Mouse (Mus musculus) MEL (cell line): ENCODE data around the gene Mtnr1a. TPM values are rescaled to one million over a fixed set of nuclear protein-coding genes. Genes with fewer than 3 reads are reported as not detected.

Experiments
- DNase-seq: peaks from one replicate; pipeline ENCODE4 v3.0.0; 2011; ENCODE audit warnings: low read depth, low spot score
- H3K27ac ChIP-seq: 2 replicates; pipeline ENCODE4 v1.5.1; 2012; ENCODE audit warnings: low read depth, mild to moderate bottlenecking, control low read depth, low read length, moderate library complexity; ENCODE audit not compliant: control insufficient read depth
- H3K27me3 ChIP-seq, 2 experiments: fragments of 150-350 bp in 1 of 2; sonication (generic) in 1 of 2; 2 replicates each; pipeline ENCODE4 v1.6.1; 2012; ENCODE audit warnings: low read length in 2 of 2, mild to moderate bottlenecking in 2 of 2, improper control_type of control experiment in 1 of 2, moderate library complexity in 1 of 2; ENCODE audit not compliant: insufficient read depth in 2 of 2, control insufficient read depth in 1 of 2
- H3K36me3 ChIP-seq, 2 experiments: 2 replicates each; pipeline ENCODE4 v1.6.1; 2012 to 2014; ENCODE audit warnings: low read length in 2 of 2, improper control_type of control experiment in 1 of 2, inconsistent platforms in 1 of 2, mild to moderate bottlenecking in 1 of 2; ENCODE audit not compliant: insufficient read depth in 2 of 2, control insufficient read depth in 1 of 2
- H3K4me1 ChIP-seq, 2 experiments: fragments of 150-350 bp in 1 of 2; sonication (generic) in 1 of 2; 2 replicates each; pipeline ENCODE4 v1.6.1; 2012; ENCODE audit warnings: low read length in 2 of 2, improper control_type of control experiment in 1 of 2, mild to moderate bottlenecking in 1 of 2; ENCODE audit not compliant: insufficient read depth in 2 of 2, control insufficient read depth in 1 of 2
- H3K4me3 ChIP-seq, 2 experiments: fragments of 150-350 bp in 1 of 2; sonication (generic) in 1 of 2; 2 replicates each; pipeline ENCODE4 v1.5.1; 2012; ENCODE audit warnings: low read depth in 2 of 2, low read length in 2 of 2, mild to moderate bottlenecking in 2 of 2, moderate library complexity in 2 of 2, control low read depth in 1 of 2, improper control_type of control experiment in 1 of 2; ENCODE audit not compliant: control insufficient read depth in 1 of 2, insufficient read depth in 1 of 2
- H3K79me2 ChIP-seq: 2 replicates; pipeline ENCODE4 v1.6.1; 2012; ENCODE audit warnings: mild to moderate bottlenecking, low read length, moderate library complexity; ENCODE audit not compliant: control insufficient read depth, poor library complexity, insufficient read depth
- H3K9ac ChIP-seq: 2 replicates; pipeline ENCODE4 v1.6.1; 2012; ENCODE audit warnings: low read depth, mild to moderate bottlenecking, control low read depth, low read length, moderate library complexity; ENCODE audit not compliant: control insufficient read depth, poor library complexity, severe bottlenecking
- H3K9me3 ChIP-seq: fragments of 150-350 bp; sonication (generic); replicated peaks from 2 replicates; pipeline ENCODE4 v1.6.1; 2012; ENCODE audit warnings: mild to moderate bottlenecking, low read length, improper control_type of control experiment, moderate library complexity; ENCODE audit not compliant: insufficient read depth
- CHD1 ChIP-seq: IDR thresholded peaks from 2 replicates; pipeline ENCODE4 v1.6.1; 2012; ENCODE audit warnings: low read depth, mild to moderate bottlenecking, inconsistent platforms, low read length, improper control_type of control experiment
- CHD2 ChIP-seq: IDR thresholded peaks from 2 replicates; pipeline ENCODE4 v1.6.1; 2011; ENCODE audit warnings: low read length, improper control_type of control experiment
- ETS1 ChIP-seq: IDR thresholded peaks from 2 replicates; pipeline ENCODE4 v1.6.1; 2012; ENCODE audit warnings: low read depth, mild to moderate bottlenecking, inconsistent platforms, low read length, improper control_type of control experiment, moderate library complexity
- GATA1 ChIP-seq: IDR thresholded peaks from 2 replicates; pipeline ENCODE4 v1.6.1; 2011; ENCODE audit warnings: low read depth, low read length, improper control_type of control experiment
- JUND ChIP-seq: IDR thresholded peaks from 2 replicates; pipeline ENCODE4 v1.6.1; 2011; ENCODE audit warnings: low read depth, mild to moderate bottlenecking, improper control_type of control experiment, low read length
- MAX ChIP-seq: IDR thresholded peaks from 2 replicates; pipeline ENCODE4 v1.6.1; 2011; ENCODE audit warnings: low read length, improper control_type of control experiment
- MAZ ChIP-seq: IDR thresholded peaks from 2 replicates; pipeline ENCODE4 v1.6.1; 2012; ENCODE audit warnings: low read depth, mild to moderate bottlenecking, inconsistent platforms, low read length, improper control_type of control experiment
- MEF2A ChIP-seq: IDR thresholded peaks from 2 replicates; pipeline ENCODE4 v1.6.1; 2014; ENCODE audit warnings: low read depth, mild to moderate bottlenecking, inconsistent platforms, low read length, improper control_type of control experiment; ENCODE audit not compliant: poor library complexity, insufficient replicate concordance, severe bottlenecking; ENCODE audit errors: extremely low read depth
- MXI1 ChIP-seq: IDR thresholded peaks from 2 replicates; pipeline ENCODE4 v1.6.1; 2011; ENCODE audit warnings: mild to moderate bottlenecking, low read depth, low read length, improper control_type of control experiment
- MYC ChIP-seq: IDR thresholded peaks from 2 replicates; pipeline ENCODE4 v1.6.1; 2011; ENCODE audit warnings: low read depth, mild to moderate bottlenecking, low read length, improper control_type of control experiment, moderate library complexity
- NELFE ChIP-seq: IDR thresholded peaks from 2 replicates; pipeline ENCODE4 v1.6.1; 2011; ENCODE audit warnings: low read depth, low read length, improper control_type of control experiment
- NRF1 ChIP-seq: IDR thresholded peaks from 2 replicates; pipeline ENCODE4 v1.6.1; 2014; ENCODE audit warnings: low read depth, mild to moderate bottlenecking, inconsistent platforms, low read length, improper control_type of control experiment, moderate library complexity; ENCODE audit not compliant: poor library complexity, insufficient read depth, severe bottlenecking
- POLR2A ChIP-seq, 2 experiments: IDR thresholded peaks; 2 replicates each; pipeline ENCODE4 v1.6.1; 2011 to 2012; ENCODE audit warnings: low read length in 2 of 2, mild to moderate bottlenecking in 2 of 2, control low read depth in 1 of 2, improper control_type of control experiment in 1 of 2, low read depth in 1 of 2, moderate library complexity in 1 of 2; ENCODE audit not compliant: control insufficient read depth in 1 of 2, insufficient read depth in 1 of 2, poor library complexity in 1 of 2
- POLR2AphosphoS2 ChIP-seq: IDR thresholded peaks from 2 replicates; pipeline ENCODE4 v1.6.1; 2011; ENCODE audit warnings: low read length, improper control_type of control experiment
- SMC3 ChIP-seq: IDR thresholded peaks from 2 replicates; pipeline ENCODE4 v1.6.1; 2011; ENCODE audit warnings: low read depth, low read length, improper control_type of control experiment
- TAL1 ChIP-seq: IDR thresholded peaks from 2 replicates; pipeline ENCODE4 v1.6.1; 2012; ENCODE audit warnings: mild to moderate bottlenecking, inconsistent platforms, low read length, moderate library complexity, mixed read lengths
- TBP ChIP-seq: IDR thresholded peaks from 2 replicates; pipeline ENCODE4 v1.8.0; 2011; ENCODE audit warnings: low read depth, low read length, improper control_type of control experiment
- USF2 ChIP-seq, 2 experiments: IDR thresholded peaks; 2 replicates each; pipeline ENCODE4 v1.6.1; 2011 to 2012; ENCODE audit warnings: improper control_type of control experiment in 2 of 2, low read length in 2 of 2, borderline replicate concordance in 1 of 2, inconsistent platforms in 1 of 2, low read depth in 1 of 2, mild to moderate bottlenecking in 1 of 2; ENCODE audit not compliant: insufficient read depth in 1 of 2
- ZMIZ1 ChIP-seq: IDR thresholded peaks from 2 replicates; pipeline ENCODE4 v1.6.1; 2012; ENCODE audit warnings: low read depth, mild to moderate bottlenecking, inconsistent platforms, low read length, improper control_type of control experiment, moderate library complexity
- polyA plus RNA-seq, 2 experiments: library from polyadenylated mRNA; stranded (reverse) in 1 of 2; unstranded in 1 of 2; fragments of >175 nt in 1 of 2; fragments of >200 nt in 1 of 2; gene quantifications; 2 replicates each; pipeline versions ENCODE4 v1.2.1 to v1.2.4; 2012; ENCODE audit warnings: low replicate concordance in 2 of 2, low read depth in 1 of 2; ENCODE audit not compliant: insufficient read length in 2 of 2, insufficient read depth in 1 of 2, missing spikeins in 1 of 2
- total RNA-seq: library from RNA; depleted of rRNA; stranded (reverse); fragments of 300-350 nt; gene quantifications from 2 replicates; pipeline ENCODE4 v1.2.3, GENCODE M21; 2012

Gene Mtnr1a
- total and polyA plus RNA-seq, 3 experiments, result 0.28 TPM; not detected in 2

GRCm38 (mm10) chr8:45110813-45111104 is 41.8 kb downstream of the Mtnr1a start:
- Histone ChIP-seq H3K4me3 (peak overlapping the region in 1 of 2 experiments; percentile 33; a peak in 1 of 4 replicates), H3K9ac (peak overlapping the region; percentile 48; the same call in 1 of the 2 replicates), H3K27ac (no peak overlapping the region), H3K79me2 (no peaks in the 10 kb centered on the region), H3K9me3 (no peaks in the 10 kb centered on the region), H3K4me1 (no peaks in the 10 kb centered on the region), H3K27me3 (no peaks in the 10 kb centered on the region), H3K36me3 (no peaks in the 10 kb centered on the region)
- peak; percentile 29 for DNase-seq
- TF ChIP-seq TBP (peak; percentile 91), CHD1 (no peak), USF2 (IDR thresholded peaks at IDR 0.05; ENCODE audit: borderline replicate concordance in 1 of 2, insufficient read depth in 1 of 2, low read depth in 1 of 2, low read length in 2 of 2) (no peak), ZMIZ1 (peak; percentile 87), POLR2A (IDR thresholded peaks at IDR 0.05; ENCODE audit: control insufficient read depth in 1 of 2, insufficient read depth in 1 of 2, low read depth in 1 of 2, low read length in 2 of 2, poor library complexity in 1 of 2) (peak in 1 of 2 experiments; percentile 52; a peak in 1 of 4 replicates), SMC3 (no peak), ETS1 (peak; percentile 52), GATA1 (0 out of 2 replicates have a peak, but pooled peaks have one; percentile 12), POLR2AphosphoS2 (peak; percentile 27; the same call in 1 of the 2 replicates)

- H3K4me3 ChIP-seq, result no peak overlapping the region
- H3K9me3 ChIP-seq, result no peaks in the 10 kb centered on the region
- no peaks in the 10 kb centered on the region for H3K4me1 ChIP-seq
- no peaks in the 10 kb centered on the region for H3K36me3 ChIP-seq
- TF ChIP-seq MAZ (no peak), TBP (no peak), NELFE (no peak), MEF2A (no peak), MYC (no peak), USF2 (IDR thresholded peaks at IDR 0.05; ENCODE audit: borderline replicate concordance in 1 of 2, insufficient read depth in 1 of 2, low read depth in 1 of 2, low read length in 2 of 2) (no peak), JUND (no peak), MAX (no peak), MXI1 (no peak), TAL1 (no peak), NRF1 (no peak), POLR2AphosphoS2 (no peak), CHD2 (no peak)
- H3K27me3 ChIP-seq, result no peaks in the 10 kb centered on the region
- no peaks in the 10 kb centered on the region for H3K79me2 ChIP-seq
- DNase-seq, result no peak
- H3K9ac ChIP-seq, result no peak overlapping the region
- H3K27ac ChIP-seq, result no peak overlapping the region
Measured at GRCm38 (mm10) chr8:45111820-45112219, 42.9 kb downstream of the Mtnr1a start.
